Mouse (Mus musculus): ENCODE data around the gene Cacnb3.
"Not testable (repeated sequence)": the region's sequence is repeated elsewhere in the genome, so short reads cannot be mapped to it uniquely, and the experiment has no call there.

Gene Cacnb3

DNA sequence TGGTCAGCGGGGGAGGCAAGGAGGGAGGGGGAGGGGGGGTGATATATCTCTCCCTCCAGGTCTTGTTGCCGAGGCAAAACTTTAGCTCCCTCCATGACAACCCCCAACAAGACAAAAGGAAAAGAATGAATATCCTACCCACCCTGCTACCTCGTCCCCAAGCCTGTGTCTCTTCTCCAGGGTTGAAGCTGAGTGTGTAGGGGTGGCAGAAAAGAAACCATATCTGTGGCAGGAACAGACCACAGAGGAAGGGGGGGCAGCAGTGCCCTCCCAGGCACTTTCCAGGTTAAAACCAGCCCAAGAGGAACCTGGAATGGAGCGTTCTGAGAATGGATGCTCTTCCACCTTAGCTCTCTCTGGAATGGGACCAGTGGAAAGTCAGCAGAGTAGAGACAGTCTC lies at the start of gene Cacnb3:
Cacnb3 (plus strand) TSS at position 301 of the 400 bp plus-strand sequence.
- in situ Hi-C loops (cut with MseI, MboI), result no loop called here

DNA sequence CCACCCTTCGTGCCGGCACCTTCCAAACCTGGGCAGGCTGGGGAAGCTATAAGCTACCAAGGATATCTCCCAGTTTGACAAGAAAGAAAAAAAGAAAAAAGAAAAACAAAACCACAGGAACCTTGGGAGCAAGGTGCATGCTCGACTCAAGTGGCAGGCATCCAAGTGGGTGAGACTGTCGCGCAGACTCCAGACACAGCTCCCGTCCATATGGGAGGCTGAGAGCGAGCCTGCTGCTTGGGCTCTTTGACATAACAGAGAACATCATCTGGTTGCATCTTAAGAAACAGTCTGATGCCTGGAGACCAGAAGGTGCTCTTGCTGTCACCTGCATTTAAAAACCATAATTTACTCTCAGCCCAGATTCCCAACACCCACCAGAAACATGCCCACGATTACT lies 48.2 kb upstream of the Cacnb3 start:
- in situ Hi-C loops (cut with MseI, MboI), result loop anchor here in 1 of 2 experiments (5.0 kb wide), 1 partner anchor 35 kb away; no protein-coding TSS in a partner anchor

DNA sequence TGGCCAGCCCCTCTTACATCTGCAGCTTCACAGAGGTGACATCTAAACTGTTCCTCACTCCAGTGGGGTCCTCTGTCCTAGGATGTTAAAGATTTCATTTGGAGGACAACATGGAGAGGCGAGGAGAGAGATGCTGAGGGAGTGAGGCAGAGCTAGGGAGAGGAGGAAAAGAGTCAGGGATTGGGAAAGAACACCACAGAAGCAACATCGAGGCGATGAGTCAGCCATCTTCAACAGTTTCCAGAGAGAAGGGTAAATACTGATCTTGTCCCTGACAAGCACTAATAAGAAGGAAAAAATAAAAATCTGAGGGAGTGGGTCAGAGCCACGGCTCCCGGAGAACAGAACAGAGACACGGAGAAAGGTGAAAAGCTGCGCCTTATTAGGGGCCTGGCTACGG lies 47.6 kb upstream of the Cacnb3 start:
- in situ Hi-C loops (cut with MseI, MboI), result loop anchor here in 1 of 2 experiments (5.0 kb wide), 1 partner anchor 34 kb away; no protein-coding TSS in a partner anchor

DNA sequence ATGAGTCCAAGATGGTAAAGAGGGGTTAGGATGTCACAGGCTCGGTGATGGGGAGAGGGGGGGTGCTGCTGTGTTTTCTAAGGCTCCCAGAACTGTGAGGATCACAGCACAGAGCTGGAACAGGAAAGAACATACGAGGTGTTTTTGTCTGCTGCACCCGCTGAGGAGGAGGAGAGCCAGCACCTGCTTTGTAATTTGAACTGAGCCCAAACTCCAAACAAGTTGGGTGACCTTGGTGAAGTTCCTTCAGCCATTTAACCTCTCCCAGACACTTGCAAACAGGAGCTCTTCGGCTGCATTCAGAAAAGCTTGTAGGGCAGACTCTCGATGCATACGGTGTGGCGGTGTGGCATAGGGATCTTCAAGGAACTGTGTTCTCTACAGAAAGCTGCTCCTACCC lies 45.2 kb upstream of the Cacnb3 start:
- in situ Hi-C loops (cut with MseI, MboI), result no loop called here

DNA sequence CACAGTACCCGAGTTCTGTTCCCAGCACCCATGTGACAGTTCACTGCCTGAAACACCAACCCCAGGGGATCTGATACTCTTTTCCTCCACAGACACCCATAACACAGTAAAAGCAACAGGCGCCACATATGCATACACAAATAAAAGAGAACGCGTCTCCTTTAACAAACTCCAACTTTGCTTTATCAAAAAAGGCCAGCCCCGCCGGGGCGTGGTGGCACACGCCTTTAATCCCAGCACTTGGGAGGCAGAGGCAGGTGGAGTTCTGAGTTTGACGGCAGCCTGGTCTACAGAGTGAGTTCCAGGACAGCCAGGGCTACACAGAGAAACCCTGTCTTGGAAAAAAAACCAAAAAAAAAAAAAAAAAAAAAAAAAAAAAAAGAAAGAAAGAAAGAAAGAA lies 44.5 kb upstream of the Cacnb3 start:
- in situ Hi-C loops (cut with MseI, MboI), result not testable (repeated sequence)

DNA sequence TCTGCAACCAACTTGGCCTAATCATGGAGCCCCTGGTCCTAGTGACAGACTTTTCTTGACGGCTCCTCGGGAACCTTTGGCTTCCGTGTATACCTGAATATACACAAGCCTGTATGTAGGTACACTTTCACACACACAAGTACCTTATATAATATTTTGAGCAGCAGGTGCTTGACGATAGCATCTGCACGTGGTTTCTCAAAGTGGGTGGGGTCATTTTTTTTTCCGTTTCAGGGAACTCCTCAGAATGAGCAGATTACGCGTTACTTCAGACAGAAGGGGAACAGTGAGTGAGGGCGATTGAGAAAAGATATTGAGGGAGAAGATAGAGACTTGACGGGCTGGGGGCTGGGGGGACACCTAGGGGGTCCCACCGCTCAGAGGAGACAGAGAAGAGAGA lies 42.9 kb upstream of the Cacnb3 start:
- in situ Hi-C loops (cut with MseI, MboI), result no loop called here

DNA sequence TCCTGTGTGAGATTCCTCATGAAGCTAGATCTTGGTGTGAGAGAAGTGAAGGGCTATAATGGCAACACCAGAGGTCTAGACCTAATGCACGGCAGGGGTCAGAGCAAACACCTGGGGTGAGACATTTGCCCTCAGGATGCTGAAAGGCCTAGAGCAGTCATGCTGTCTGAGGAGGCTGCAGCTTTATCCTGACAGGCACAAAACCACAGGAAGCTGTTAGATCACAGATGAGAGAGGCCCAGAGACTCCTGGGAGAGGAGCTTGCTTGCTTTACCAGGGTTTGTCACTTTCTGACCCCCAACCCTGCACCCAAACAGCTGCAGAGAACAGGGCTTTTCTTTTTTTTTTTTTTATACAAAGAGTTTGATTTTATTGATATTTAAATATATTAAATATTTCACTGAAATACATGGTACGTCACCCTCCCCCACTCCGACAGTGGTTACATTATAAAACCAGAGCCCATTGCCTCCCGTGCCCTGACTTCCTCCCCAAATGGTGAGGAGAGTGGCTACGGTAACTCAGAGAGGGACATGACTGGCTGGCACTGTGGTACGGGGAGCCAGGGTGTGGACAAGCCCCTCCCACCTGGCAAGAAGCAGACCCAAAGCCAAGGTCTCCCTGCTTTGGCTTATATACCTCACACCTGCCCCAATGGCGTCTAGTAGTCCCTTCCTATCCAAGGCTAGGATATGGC lies 40.9 kb upstream of the Cacnb3 start:
- in situ Hi-C loops (cut with MseI, MboI), result no loop called here

DNA sequence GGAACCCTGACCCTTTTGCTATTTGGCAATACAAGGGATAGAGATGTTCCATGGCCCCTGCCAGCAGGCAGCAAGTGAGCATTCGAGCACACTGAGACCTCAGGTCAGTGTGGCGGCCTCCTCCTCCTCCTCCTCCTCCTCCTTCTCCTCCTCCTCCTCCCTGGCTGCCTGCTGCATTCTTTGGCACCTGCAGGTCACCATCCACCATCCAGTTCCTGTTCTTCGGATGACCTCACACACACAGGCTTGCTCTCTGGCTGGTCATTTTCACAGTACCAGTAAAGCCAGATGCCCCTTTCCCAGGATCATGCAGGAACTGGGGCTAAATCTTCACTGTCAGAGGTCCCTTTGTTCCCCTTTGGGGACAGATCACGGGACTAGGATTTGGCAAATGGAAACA lies 39.2 kb upstream of the Cacnb3 start:
- in situ Hi-C loops (cut with MseI, MboI), result no loop called here

DNA sequence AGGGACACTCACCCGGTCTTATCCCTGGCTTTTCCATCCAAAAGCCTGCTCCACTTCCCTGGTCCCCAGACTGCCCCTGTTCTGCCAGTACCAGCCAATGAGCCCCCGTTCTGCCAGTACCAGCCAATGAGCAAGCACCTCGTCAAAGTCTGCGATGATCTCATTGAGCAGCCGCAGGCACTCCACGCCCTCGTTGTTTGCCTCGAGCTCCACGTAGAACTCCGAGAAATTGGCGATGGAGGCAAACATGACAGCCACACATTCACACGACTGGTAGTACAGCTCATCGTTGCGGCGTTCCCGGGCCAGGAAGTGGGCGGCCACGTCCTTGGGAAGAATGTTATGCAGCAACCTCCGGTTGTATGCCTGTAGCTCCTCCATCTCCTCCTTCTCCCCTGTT lies 36.4 kb upstream of the Cacnb3 start:
- in situ Hi-C loops (cut with MseI, MboI), result no loop called here

DNA sequence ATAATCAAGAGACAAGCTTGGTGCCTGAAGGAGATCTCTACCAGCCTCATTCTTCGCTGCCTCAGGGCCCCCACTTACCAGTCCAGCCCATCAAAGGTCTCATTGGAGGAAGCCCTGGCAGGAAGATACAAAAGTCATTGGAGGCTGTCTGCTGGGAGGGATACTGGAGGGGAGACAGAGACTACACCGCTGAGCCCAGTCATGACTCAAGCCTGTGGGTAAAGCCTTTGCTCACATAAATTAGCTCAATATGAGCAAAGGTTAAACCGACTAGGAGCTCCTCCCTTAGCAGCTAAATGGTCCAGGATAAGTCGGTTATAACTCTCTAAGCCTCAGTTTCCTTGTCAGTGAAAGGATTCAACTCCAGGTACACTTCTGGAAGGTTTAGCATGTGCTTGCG lies 35.6 kb upstream of the Cacnb3 start:
- in situ Hi-C loops (cut with MseI, MboI), result no loop called here

DNA sequence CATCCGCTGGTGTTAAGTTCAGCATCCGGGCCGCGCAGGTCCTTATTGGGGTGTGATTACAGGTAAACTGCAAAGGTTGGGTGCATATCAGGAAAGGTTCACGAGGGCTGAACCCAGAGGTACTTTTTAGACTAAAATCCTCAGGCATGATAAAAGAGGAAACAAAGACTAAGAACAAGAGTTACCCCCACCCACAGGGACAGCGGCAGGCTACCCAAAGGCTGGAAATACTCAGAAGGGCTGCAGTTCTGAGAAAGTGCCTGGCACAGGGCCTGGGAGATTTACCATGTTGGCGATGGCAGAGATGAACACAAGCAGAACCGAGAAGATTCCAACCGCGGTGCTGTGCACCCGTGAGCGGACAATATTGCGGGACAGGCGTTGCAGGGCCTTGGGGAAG lies 34.0 kb upstream of the Cacnb3 start:
- in situ Hi-C loops (cut with MseI, MboI), result no loop called here

DNA sequence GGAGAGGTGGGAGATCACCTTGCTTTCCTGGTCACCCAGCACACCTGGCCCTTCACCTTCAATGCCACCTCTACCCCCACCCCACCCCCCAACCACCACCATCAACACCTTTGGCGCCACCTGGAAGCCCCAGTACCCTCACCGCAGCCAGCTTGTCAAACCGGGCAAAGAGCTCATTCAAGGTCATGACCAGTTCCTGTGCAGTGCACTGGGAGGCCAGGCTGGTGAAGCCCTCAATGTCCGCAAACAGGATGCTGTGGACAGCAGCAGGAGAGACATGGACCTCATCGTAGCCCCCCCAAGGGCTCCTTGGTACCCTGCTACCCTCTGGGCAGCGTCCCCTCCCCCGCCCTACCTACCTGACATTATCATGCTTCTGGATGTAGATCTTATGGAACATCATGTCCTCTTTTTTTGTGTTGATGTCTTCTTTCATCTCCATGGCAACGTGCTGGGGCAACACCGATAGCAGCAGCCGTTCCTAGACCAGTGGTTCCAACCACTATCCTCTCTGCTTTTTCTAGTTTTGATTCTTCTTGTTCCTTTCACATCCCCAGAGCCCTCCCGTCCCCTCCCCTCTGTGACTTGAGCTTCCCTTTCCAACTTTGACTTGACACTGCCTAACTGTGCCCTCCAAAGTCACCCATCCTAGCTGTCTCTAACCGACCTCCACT lies 30.5 kb upstream of the Cacnb3 start:
- in situ Hi-C loops (cut with MseI, MboI), result no loop called here

DNA sequence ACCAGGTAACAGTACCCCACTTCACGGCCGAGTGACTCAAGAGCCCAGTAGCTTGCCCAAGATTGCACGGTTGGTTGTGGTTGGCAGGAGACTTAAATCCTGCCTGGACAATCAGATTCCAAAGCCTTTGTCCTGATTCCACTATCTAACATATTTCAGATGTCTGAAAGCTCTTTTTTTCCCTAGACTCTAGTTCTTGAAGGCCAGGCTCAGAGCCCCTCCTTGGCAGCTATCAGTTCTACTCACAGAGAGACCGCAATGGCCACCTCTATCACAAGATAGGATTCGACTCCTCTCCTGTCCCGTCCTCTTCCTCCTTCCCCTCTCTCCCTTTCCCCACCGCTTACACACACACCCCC lies 28.8 kb upstream of the Cacnb3 start:
- in situ Hi-C loops (cut with MseI, MboI), result no loop called here

DNA sequence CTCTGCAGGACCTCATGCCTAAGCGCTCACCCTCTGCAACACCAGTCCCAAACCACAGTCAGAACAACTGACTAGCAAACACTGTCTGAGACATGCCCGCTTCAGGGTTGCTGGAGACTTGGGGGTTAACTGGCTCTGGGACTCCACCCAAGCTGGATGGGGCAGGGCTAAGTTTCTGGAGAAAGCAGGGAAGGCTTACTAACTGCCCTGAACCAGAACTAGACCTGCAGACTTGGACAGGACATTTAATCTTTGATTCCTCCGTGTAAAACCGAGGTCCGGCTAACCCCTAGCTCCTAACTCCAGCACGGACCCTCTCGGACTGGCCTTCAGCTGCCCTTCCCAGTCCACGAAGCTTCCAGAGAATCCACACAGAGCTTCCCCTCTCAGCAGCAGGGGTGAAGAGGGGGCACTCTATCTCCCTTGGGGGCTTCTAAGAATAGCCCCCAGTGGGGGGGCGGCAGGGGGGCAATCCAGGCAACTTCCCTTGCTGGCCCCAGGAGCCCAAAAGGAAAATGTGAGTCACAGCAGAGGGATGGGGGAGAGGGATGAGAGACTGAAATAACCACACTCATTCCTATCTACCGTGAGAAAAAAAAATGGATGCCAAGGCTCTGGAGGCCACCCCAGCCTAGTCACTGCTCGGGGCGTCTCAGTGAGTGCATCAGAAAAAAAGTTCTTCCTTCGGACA lies 28.3 kb upstream of the Cacnb3 start:
- in situ Hi-C loops (cut with MseI, MboI), result no loop called here

DNA sequence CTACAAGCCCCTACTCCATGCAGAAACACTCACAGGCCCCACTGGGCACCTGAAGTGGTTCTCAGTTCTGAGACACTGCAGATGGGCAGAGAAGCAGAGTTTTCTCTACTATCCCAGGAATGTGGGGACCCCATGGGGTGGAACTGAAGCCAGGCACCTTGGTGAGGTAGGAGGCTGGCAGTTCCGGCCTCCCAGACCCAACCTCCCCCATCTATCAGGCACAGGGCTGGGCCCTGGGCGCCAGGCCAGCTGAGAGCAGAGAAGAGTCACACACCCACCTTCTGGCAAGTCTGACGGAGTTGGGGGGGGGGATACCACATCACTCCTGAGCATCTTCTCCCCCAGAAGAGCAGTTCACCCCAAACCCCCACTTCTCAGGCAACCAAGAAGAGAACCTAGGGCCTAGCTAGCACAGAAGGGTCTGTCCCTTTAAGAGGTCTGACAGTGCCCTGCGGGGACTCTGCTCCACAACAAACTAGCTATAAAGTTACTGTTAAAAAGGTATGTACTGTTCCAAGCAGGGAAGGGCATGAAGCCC lies 27.6 kb upstream of the Cacnb3 start:
- in situ Hi-C loops (cut with MseI, MboI), result no loop called here

DNA sequence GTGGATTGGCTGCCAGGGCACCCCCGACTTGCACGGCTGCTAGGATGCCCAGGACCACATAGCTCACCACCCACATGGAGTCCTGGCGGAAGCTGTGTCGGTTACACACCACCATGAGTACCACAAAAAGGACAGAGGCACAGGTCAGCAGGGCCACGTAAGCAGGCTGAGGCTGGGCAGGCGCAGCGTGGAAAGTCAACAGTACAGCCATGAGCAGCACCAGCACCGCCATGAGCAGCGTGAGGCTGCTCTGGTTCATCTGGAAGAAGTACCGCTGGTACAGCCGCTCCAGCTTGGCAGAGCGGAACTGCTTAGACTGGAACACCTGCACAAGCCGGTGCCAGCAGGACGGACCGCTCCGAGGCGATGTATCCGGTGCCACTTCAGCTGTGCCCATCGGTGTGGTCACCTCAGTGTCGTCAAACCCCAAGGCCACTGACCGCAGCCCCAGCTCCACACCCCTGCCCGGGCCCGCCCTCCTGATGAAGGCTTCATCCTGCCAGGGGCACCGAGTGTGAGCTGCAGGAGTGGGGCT lies 26.5 kb upstream of the Cacnb3 start:
- in situ Hi-C loops (cut with MseI, MboI), result no loop called here

DNA sequence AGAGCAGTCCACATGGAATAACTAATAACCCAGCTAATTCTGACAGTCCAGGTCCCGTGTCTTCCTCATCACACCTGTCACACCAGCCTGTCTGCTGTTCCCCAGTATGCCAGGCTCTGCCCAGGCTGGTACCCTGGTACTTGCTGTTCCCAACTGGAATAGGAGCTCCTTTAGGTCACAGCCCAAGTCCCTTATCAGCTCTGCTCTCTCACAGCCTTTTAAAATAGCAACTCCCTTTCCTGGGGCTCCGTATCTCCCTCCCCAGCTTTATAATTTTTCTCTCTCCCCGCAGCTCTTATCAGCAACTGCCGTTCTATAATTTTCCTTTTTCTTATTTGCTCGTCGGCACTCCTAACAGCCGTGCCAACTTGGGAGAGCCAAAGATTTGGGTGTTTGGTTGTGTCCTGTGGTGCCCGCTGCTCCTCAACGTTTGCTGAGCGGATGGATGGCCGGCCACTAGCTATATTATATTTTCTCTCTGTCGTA lies 24.5 kb upstream of the Cacnb3 start:
- in situ Hi-C loops (cut with MseI, MboI), result no loop called here

DNA sequence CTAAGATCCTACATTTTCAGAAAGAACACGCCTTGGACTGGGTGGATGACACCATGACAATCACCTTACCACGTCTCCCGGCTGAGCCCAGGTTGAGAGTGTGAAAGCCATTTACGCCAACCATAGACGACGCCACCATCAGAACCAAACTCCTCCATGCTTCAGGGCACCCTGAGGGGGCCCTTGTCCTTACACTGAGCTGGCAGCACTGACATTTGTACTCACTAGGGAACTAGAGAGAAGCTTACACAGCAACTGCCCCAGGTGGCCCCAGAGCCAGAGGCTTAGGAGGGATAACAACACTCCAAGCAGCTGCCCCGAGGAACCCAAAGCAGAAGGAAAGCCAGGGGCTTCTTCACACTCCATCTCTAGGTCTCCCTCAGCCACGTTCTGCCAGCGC lies 23.9 kb upstream of the Cacnb3 start:
- in situ Hi-C loops (cut with MseI, MboI), result no loop called here

DNA sequence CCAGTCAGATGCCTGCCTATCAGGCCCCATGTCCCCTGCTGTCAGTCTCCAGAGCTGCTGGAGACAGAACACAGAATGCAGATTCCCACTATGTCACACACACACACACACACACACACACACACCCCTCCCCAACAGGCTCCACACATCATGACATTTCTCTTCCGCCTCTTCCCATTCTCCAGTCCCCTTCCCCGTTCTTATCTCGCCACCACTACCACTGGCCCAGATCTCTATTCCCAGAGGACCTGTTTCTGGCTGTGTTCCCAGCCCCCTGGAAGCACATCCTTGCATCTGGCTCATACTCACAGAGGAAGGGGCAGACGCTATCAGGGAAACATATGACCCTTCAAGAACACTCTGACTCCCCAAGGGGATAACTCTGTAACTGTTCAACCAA lies 23.1 kb upstream of the Cacnb3 start:
- in situ Hi-C loops (cut with MseI, MboI), result no loop called here

DNA sequence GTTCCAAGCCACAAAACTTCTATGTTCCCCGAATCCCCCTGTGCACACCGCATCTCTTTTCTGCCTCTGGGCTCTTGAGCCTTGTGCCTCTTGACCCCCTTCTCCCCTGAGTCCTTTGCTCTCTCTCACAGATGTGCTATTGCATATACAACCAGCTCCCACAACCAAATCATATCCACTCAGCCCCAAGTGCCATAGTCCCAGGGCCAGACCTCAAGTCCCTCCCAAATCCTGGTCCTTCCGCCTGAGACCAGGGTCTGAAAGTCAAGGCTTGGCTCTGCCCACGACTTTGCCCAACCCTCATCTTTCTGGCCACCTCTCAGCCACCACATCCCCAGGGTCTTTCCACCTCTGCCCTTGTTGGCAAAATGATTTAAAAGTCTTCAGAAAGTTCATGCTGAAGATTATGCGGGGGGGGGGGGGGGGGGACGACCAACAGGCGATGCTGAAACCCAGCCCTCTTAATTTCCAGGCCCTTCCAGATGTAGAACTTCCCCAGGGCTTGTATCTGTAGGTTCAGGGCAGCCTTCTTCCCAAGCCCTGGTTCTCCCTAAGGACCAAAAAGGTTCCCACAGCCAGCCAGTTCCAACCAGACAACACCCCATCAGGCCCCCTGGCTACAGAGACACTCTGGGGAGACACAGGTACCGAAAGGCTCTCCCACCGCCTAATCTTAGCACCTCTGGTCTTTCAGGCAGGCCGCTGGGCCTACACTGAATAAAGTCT lies 22.4 kb upstream of the Cacnb3 start:
- in situ Hi-C loops (cut with MseI, MboI), result no loop called here

DNA sequence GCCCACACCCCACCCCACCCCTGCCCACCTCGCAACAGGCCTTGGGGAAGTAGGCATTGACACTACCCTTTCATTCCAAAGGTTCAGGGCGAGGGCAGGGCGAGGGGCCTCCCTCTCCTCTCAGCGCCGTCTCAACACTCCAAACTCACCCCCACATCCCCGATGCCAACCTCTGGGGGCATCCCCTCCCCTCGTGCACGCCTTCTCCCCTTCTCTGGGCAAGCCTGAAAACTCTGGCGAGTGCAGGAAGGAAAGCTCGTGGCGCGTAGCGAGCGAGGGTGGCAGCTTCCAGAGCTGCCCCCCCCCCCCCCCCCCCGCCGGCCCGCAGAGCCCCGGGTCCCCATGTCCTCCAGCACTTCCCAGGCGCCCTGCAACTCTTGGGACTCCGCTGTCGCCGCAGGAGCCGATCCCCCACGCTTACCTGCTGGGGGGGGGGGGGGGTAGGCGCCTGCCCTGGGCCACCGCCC lies 21.8 kb upstream of the Cacnb3 start:
- in situ Hi-C loops (cut with MseI, MboI), result no loop called here
